In the genomic region with DNA sequence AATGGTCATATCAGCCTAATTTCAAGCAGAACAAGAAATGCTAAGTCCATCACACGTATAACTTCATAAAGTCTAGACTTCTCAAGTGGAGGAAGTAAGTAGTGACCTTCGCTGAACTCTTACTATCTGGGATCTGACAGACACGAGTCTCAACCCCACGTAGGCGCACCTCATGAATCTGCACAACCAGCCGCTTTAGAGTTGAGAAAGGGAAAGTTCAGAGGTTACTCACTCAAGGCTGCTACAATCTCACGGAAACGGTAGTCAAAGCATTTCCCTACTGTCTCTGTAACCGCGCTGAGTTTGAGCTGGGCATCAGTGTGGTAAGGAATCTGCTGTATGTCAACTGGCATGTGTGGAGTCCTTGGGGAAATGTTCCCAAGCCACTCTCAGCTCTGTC, we compare ENCODE assay signal across 21 mouse cellular contexts. TPM values are rescaled to one million over a fixed set of nuclear protein-coding genes. Genes with fewer than 3 reads are reported as not detected.
A peak's percentile ranks its signal among the peaks of the same experiment; 100 is the strongest.
DNase-seq lines count a peak whose midpoint lies in the region; ATAC-seq and TF ChIP-seq lines count a peak whose summit lies in the region.
"Had no signal": no experiment of that assay in that cellular context is flagged by ENCODE, and none has a peak within 500 bp of the region (broad histone marks: within the 10 kb centered on the region; RNA-seq: fewer than 3 reads in every experiment).

No protein-coding gene starts in this region.

- WGBS in heart, postnatal 0 days: 41% methylated on average over 10 of the region's 10 CpGs
- 43% methylated on average over 10 of the region's 10 CpGs for WGBS in heart, adult 2 months

- no peak for ATAC-seq in heart, postnatal 0 days (ENCODE audit: insufficient read depth, low read depth)
- ATAC-seq in activated CD4-positive, CD25-positive, alpha-beta regulatory T cell, adult 4 months: peak; percentile 25
- peak; percentile 60 for ATAC-seq in monocyte, adult 5-6 weeks (replicated peaks; ENCODE audit: insufficient number of reproducible peaks, low FRiP score, low TSS enrichment, poor library complexity, severe bottlenecking)
- ATAC-seq: inflammation-experienced regulatory T-cells, adult 6 months; midbrain, embryonic 15.5 days had no signal

- no peak for DNase-seq in heart, postnatal 0 days (ENCODE audit: low spot score)
- DNase-seq in heart, adult 2 months: no peak
- peak; percentile 32 for DNase-seq in CD4-positive, CD25-positive, alpha-beta regulatory T cell, adult 2 months (ENCODE audit: low read depth, low spot score)
- no peak for DNase-seq in adrenal gland, adult 2 months
- no peak for DNase-seq in right cerebral cortex, adult 18-20 months
- DNase-seq: adrenal gland, adult 8-10 months; cerebellum, adult 9-10 months; kidney, adult 9 months; kidney, postnatal 25 days; right cerebral cortex, postnatal 4 days; thymus, adult 2 months had no signal

- intact Hi-C loops in heart, adult 2 months (cut with DNase I): loop anchor here (2.0 kb wide), 1 partner anchor 21 kb away; no protein-coding TSS in a partner anchor

- no peak overlapping the region for H3K27ac ChIP-seq in heart, postnatal 0 days (ENCODE audit: low read depth)
- H3K27ac ChIP-seq in heart, adult 2 months: no peak overlapping the region
- H3K27ac ChIP-seq: forebrain, embryonic 12.5 days; hindbrain, embryonic 12.5 days; left cerebral cortex, adult 2 months; limb, embryonic 10.5 days; liver, embryonic 14.5 days; midbrain, embryonic 15.5 days had no signal

- no peak for TF ChIP-seq POLR2A in heart, adult 2 months (IDR thresholded peaks at IDR 0.05; ENCODE audit: insufficient read depth, low read depth, low read length)

- H3K4me3 ChIP-seq in heart, postnatal 0 days (ENCODE audit: low read depth, low read length): no peak overlapping the region
- H3K4me3 ChIP-seq in heart, adult 2 months: no peak overlapping the region
- H3K4me3 ChIP-seq: forebrain, embryonic 12.5 days; hindbrain, embryonic 12.5 days; left cerebral cortex, adult 2 months; limb, embryonic 10.5 days; midbrain, embryonic 15.5 days had no signal

- TF ChIP-seq EP300 in heart, postnatal 0 days (IDR thresholded peaks at IDR 0.05; ENCODE audit: low read depth): no peak
- no peak for TF ChIP-seq EP300 in heart, adult 2 months (IDR thresholded peaks at IDR 0.05; ENCODE audit: insufficient read depth, low read depth, low read length)

- peaks cover 3% of the 10 kb centered on the region for H3K79me2 ChIP-seq in heart, adult 2 months (replicated peaks; ENCODE audit: control insufficient read depth, insufficient read depth, low read length)

- peak overlapping the region; percentile 3; the same call in 1 of the 2 replicates for H3K4me2 ChIP-seq in heart, postnatal 0 days (ENCODE audit: low read depth, low read length)
- H3K4me2 ChIP-seq: forebrain, embryonic 12.5 days; hindbrain, embryonic 12.5 days; midbrain, embryonic 15.5 days had no signal

- no peak for TF ChIP-seq CTCF in heart, postnatal 0 days (IDR thresholded peaks at IDR 0.05; ENCODE audit: low read depth)
- no peak for TF ChIP-seq CTCF in heart, adult 2 months (IDR thresholded peaks at IDR 0.05)

- no peaks in the 10 kb centered on the region for H3K27me3 ChIP-seq in heart, postnatal 0 days (ENCODE audit: control insufficient read depth, insufficient read depth, low read length)
- no peaks in the 10 kb centered on the region for H3K27me3 ChIP-seq in heart, adult 2 months (ENCODE audit: control insufficient read depth, insufficient read depth, low read length)
- H3K27me3 ChIP-seq: CH12.LX; forebrain, embryonic 12.5 days; hindbrain, embryonic 12.5 days; midbrain, embryonic 15.5 days had no signal

- H3K4me1 ChIP-seq in heart, postnatal 0 days (ENCODE audit: control insufficient read depth, insufficient read depth): peaks cover 29% of the 10 kb centered on the region
- peaks cover 7% of the 10 kb centered on the region for H3K4me1 ChIP-seq in heart, adult 2 months (ENCODE audit: control insufficient read depth, insufficient read depth, low read length)

- no peaks in the 10 kb centered on the region for H3K9me3 ChIP-seq in heart, postnatal 0 days (replicated peaks; ENCODE audit: control insufficient read depth, low read length)
- H3K9me3 ChIP-seq: forebrain, embryonic 12.5 days; hindbrain, embryonic 12.5 days; limb, embryonic 10.5 days; midbrain, embryonic 15.5 days had no signal

- H3K9ac ChIP-seq in heart, postnatal 0 days (replicated peaks; ENCODE audit: low read depth, low read length): no peak overlapping the region
- no peak overlapping the region for H3K9ac ChIP-seq in heart, adult 2 months (ENCODE audit: low read depth, low read length)
- H3K9ac ChIP-seq: forebrain, embryonic 12.5 days; hindbrain, embryonic 12.5 days; liver, embryonic 14.5 days; midbrain, embryonic 15.5 days had no signal

- peaks cover 23% of the 10 kb centered on the region for H3K36me3 ChIP-seq in heart, postnatal 0 days (replicated peaks; ENCODE audit: control insufficient read depth, insufficient read depth, low read length)
- H3K36me3 ChIP-seq in heart, adult 2 months (ENCODE audit: control insufficient read depth, insufficient read depth, low read length): peaks cover 21% of the 10 kb centered on the region
- H3K36me3 ChIP-seq: midbrain, embryonic 15.5 days had no signal

RNA-seq across cellular contexts. Expression of gene Prkd3, which starts 4.8 kb away (rescaled TPM):
- total RNA-seq in heart, postnatal 0 days (2014; rRNA removed; ENCODE audit: low replicate concordance): 36.8 and 39.7 TPM in 2 replicates
- polyA plus RNA-seq in heart, postnatal 0 days (2015; fragmentation: Nextera tagmentation; extraction: Ambion mirVana): 11.7 and 12.4 TPM in 2 replicates
- total RNA-seq in heart, adult 2 months (2021): 10 to 100 TPM; 16.3 to 16.6 TPM
- polyA plus RNA-seq in heart, adult 2 months (2012; rRNA removed): 6.9 and 12.2 TPM in 2 replicates
- 1 to 10 TPM; 5.7 to 8.2 TPM for polyA plus RNA-seq in activated CD4-positive, CD25-positive, alpha-beta regulatory T cell, adult 4 months (2017; shearing (Covaris generic))
- 85.4 to 117 TPM (median 96.5 TPM) in 3 replicates for total RNA-seq in monocyte, adult 5-6 weeks (2017)
- total RNA-seq in adrenal gland, adult 2 months (2021): 10 to 100 TPM; 22.7 to 24.8 TPM
- 2.9 and 3.4 TPM in 2 replicates for polyA plus RNA-seq in adrenal gland, adult 2 months (2012; rRNA removed)
- total RNA-seq: CH12.LX had no signal

RNA-seq across cellular contexts. Expression of gene Qpct, which starts 35.9 kb away (rescaled TPM):
- 8.2 and 26.3 TPM in 2 replicates for total RNA-seq in heart, postnatal 0 days (2014; rRNA removed; ENCODE audit: low replicate concordance)
- 21.2 TPM in 2 replicates for polyA plus RNA-seq in heart, postnatal 0 days (2015; fragmentation: Nextera tagmentation; extraction: Ambion mirVana)
- total RNA-seq in heart, adult 2 months (2021): 1 to 10 TPM; 5.0 to 5.1 TPM
- polyA plus RNA-seq in heart, adult 2 months (2012; rRNA removed): 4.7 and 10.6 TPM in 2 replicates
- 1 to 10 TPM; 2.1 to 3.7 TPM for polyA plus RNA-seq in activated CD4-positive, CD25-positive, alpha-beta regulatory T cell, adult 4 months (2017; shearing (Covaris generic))
- 4.3 to 7.2 TPM (median 6.2 TPM) in 3 replicates for total RNA-seq in monocyte, adult 5-6 weeks (2017)
- 1 to 10 TPM; 6.4 to 8.2 TPM for total RNA-seq in adrenal gland, adult 2 months (2021)
- polyA plus RNA-seq in adrenal gland, adult 2 months (2012; rRNA removed): 1.5 and 1.8 TPM in 2 replicates
- total RNA-seq: CH12.LX had no signal
